Mouse (Mus musculus) liver, postnatal 0 days (tissue): ENCODE measurements around the gene Zfp385c.
A peak's percentile ranks its signal among the peaks of the same experiment; 100 is the strongest.

Source experiments
- CTCF ChIP-seq: sonication (generic); IDR thresholded peaks from 2 replicates; pipeline ENCODE4 v1.5.1; 2016; ENCODE audit warnings: antibody characterized with exemption, low read depth
- EP300 ChIP-seq: IDR thresholded peaks from 2 replicates; pipeline ENCODE4 v1.6.1; 2016; ENCODE audit warnings: antibody characterized with exemption, low read depth, mild to moderate bottlenecking

- TF ChIP-seq CTCF (peak; percentile 93), EP300 (no peak; the same call in 1 of the 2 replicates)
These were observed 65.5 kb downstream of the Zfp385c start for GRCm38 (mm10) chr11:100626701-100627195.
